Mouse (Mus musculus): ENCODE measurements around the gene Cadm3. TPM values are rescaled to one million over a fixed set of nuclear protein-coding genes. Genes with fewer than 3 reads are reported as not detected.

Cadm3 gene
- polyA plus RNA-seq, 1 experiment from 2014 or later: 1.4 TPM

DNA sequence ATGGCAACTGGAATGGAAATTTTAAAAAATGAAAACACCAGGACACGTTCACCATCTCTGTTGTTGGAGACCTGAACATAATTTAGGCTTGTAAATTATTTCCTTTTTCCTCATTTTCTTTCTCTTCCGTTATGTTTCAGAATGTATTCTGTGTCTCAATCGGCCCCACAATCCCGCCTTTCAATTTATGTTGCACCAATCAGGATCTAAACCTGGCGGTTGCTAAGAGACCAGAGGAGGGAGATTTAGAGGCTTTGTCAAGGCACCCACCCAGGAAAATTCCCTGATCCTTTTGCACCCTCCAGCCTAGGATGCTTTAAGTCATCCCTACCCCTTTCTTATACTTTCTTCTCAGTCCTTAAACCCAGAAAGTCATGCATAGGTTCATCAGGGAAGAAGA lies 37.8 kb downstream of the Cadm3 start:
- Histone ChIP-seq H3K27ac (replicated peaks) (no peak overlapping the region), H3K9me3 (ENCODE audit: control insufficient read depth, low read length) (no peaks in the 10 kb centered on the region), H3K4me2 (replicated peaks; ENCODE audit: low read depth) (no peak overlapping the region), H3K27me3 (ENCODE audit: control insufficient read depth, insufficient read depth, low read length) (no peaks in the 10 kb centered on the region), H3K9ac (ENCODE audit: low read length) (no peak overlapping the region), H3K4me1 (replicated peaks; ENCODE audit: control insufficient read depth, insufficient read depth) (no peaks in the 10 kb centered on the region), H3K4me3 (ENCODE audit: low read depth, low read length) (no peak overlapping the region), H3K36me3 (ENCODE audit: control insufficient read depth, insufficient read depth, low read length) (no peaks in the 10 kb centered on the region)
- no peak for DNase-seq (ENCODE audit: low spot score)
- TF ChIP-seq CTCF (IDR thresholded peaks at IDR 0.05; ENCODE audit: low read depth): no peak
- no peak for ATAC-seq (ENCODE audit: low FRiP score, low TSS enrichment)
- WGBS: 72% methylated on average over 5 of the region's 5 CpGs

- no peaks in the 10 kb centered on the region for H3K27me3 ChIP-seq (ENCODE audit: control insufficient read depth, insufficient read depth, low read length)
- no peak overlapping the region for H3K4me2 ChIP-seq (replicated peaks; ENCODE audit: low read depth)
- WGBS: 35% methylated on average over 4 of the region's 4 CpGs
- TF ChIP-seq CTCF (IDR thresholded peaks at IDR 0.05; ENCODE audit: low read depth) (no peak), EP300 (optimal IDR thresholded peaks at IDR 0.05) (no peak)
- no peak overlapping the region for H3K4me3 ChIP-seq (ENCODE audit: low read depth, low read length)
- H3K36me3 ChIP-seq (ENCODE audit: control insufficient read depth, insufficient read depth, low read length): no peaks in the 10 kb centered on the region
- H3K9ac ChIP-seq (ENCODE audit: low read length): no peak overlapping the region
- H3K4me1 ChIP-seq (replicated peaks; ENCODE audit: control insufficient read depth, insufficient read depth): no peaks in the 10 kb centered on the region
- ATAC-seq (ENCODE audit: low FRiP score, low TSS enrichment) (no peak), DNase-seq (ENCODE audit: low spot score) (no peak)
- no peak overlapping the region for H3K27ac ChIP-seq (replicated peaks)
- no peaks in the 10 kb centered on the region for H3K9me3 ChIP-seq (ENCODE audit: control insufficient read depth, low read length)
These were observed 38.3 kb downstream of the Cadm3 start for GRCm38 (mm10) chr1:173329185-173329584.

DNA sequence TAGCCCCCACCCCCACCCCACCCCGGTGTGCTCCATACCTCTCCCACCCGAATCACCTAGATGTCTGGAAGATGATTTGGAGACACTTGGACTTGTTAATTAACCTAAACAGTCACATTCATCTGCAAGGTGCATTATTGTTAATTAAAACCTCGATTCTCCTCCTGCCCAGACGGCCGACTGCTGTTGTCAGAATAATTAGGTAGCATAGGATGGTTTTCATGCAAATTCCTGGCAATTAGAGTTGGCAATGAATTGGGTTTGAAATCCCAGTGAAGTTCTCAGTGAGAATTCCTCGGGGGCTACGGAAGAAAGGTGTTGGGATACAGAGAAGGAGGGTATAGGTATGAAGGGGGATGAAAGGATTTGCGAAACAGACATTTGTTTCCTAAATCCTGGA lies 39.0 kb downstream of the Cadm3 start:
- Histone ChIP-seq H3K4me1 (replicated peaks; ENCODE audit: control insufficient read depth, insufficient read depth) (no peaks in the 10 kb centered on the region), H3K4me2 (replicated peaks; ENCODE audit: low read depth) (no peak overlapping the region), H3K27me3 (ENCODE audit: control insufficient read depth, insufficient read depth, low read length) (no peaks in the 10 kb centered on the region), H3K36me3 (ENCODE audit: control insufficient read depth, insufficient read depth, low read length) (no peaks in the 10 kb centered on the region), H3K9ac (ENCODE audit: low read length) (no peak overlapping the region), H3K4me3 (ENCODE audit: low read depth, low read length) (no peak overlapping the region), H3K9me3 (ENCODE audit: control insufficient read depth, low read length) (no peaks in the 10 kb centered on the region), H3K27ac (replicated peaks) (no peak overlapping the region)
- DNase-seq (ENCODE audit: low spot score): no peak
- 70% methylated on average over 8 of the region's 8 CpGs for WGBS
- no peak for TF ChIP-seq CTCF (IDR thresholded peaks at IDR 0.05; ENCODE audit: low read depth)
- TF ChIP-seq EP300 (optimal IDR thresholded peaks at IDR 0.05): no peak
- ATAC-seq (ENCODE audit: low FRiP score, low TSS enrichment): no peak

DNA sequence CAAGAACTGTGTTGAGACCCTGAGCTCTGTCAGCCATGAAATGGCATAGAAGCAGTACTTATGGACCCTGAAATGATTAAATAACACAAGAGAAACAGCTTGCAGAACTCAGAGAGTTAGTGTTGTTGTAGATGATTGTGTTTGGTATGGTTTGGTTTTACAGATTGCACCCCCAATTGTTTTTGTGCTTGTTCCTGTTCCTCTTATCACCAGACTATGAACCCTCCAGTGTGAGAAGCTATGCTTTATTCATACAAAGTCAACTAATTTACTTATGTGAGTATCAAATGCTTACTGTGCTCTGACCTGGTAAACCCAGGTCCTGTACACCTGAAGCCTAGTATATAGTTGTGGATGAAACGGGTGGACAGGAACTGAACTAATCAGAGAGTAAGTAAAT lies 40.9 kb downstream of the Cadm3 start:
- Histone ChIP-seq H3K4me3 (ENCODE audit: low read depth, low read length) (no peak overlapping the region), H3K9me3 (ENCODE audit: control insufficient read depth, low read length) (no peaks in the 10 kb centered on the region), H3K4me1 (replicated peaks; ENCODE audit: control insufficient read depth, insufficient read depth) (no peaks in the 10 kb centered on the region), H3K27ac (replicated peaks) (no peak overlapping the region), H3K9ac (ENCODE audit: low read length) (no peak overlapping the region), H3K27me3 (ENCODE audit: control insufficient read depth, insufficient read depth, low read length) (no peaks in the 10 kb centered on the region), H3K36me3 (ENCODE audit: control insufficient read depth, insufficient read depth, low read length) (no peaks in the 10 kb centered on the region), H3K4me2 (replicated peaks; ENCODE audit: low read depth) (no peak overlapping the region)
- ATAC-seq (ENCODE audit: low FRiP score, low TSS enrichment) (no peak), DNase-seq (ENCODE audit: low spot score) (no peak)
- WGBS: 39% methylated on average over 1 of the region's 1 CpGs
- TF ChIP-seq CTCF (IDR thresholded peaks at IDR 0.05; ENCODE audit: low read depth) (no peak), EP300 (optimal IDR thresholded peaks at IDR 0.05) (no peak)

DNA sequence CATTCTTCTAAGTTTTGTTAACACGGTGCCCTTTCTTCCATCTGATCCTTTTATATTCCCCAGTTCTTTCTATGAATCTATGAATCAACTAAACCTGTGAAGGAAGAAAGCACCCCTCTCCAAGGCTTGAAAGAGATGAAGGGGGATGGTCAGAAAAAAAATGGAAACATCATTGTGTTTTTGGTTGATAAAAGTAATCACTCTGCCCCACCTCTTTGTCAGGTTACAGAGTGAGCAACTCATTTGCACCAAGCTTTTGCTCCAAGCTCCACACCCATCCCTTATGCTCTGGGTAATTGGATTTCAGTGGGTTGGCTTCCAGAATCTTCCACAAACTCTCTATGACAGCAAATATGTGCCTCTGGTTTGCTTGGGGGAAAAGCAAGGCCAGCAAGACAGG lies 42.1 kb downstream of the Cadm3 start:
- 89% methylated on average over 1 of the region's 1 CpGs for WGBS
- TF ChIP-seq CTCF (IDR thresholded peaks at IDR 0.05; ENCODE audit: low read depth) (no peak), EP300 (optimal IDR thresholded peaks at IDR 0.05) (no peak)
- ATAC-seq (ENCODE audit: low FRiP score, low TSS enrichment): no peak

GRCm38 (mm10) chr1:173324961-173325360 lies 42.5 kb downstream of the Cadm3 start:
- WGBS: 60% methylated on average over 4 of the region's 4 CpGs
- Histone ChIP-seq H3K27ac (replicated peaks) (no peak overlapping the region), H3K27me3 (ENCODE audit: control insufficient read depth, insufficient read depth, low read length) (no peaks in the 10 kb centered on the region), H3K9ac (ENCODE audit: low read length) (no peak overlapping the region), H3K4me1 (replicated peaks; ENCODE audit: control insufficient read depth, insufficient read depth) (no peaks in the 10 kb centered on the region), H3K4me3 (ENCODE audit: low read depth, low read length) (no peak overlapping the region), H3K9me3 (ENCODE audit: control insufficient read depth, low read length) (no peaks in the 10 kb centered on the region), H3K36me3 (ENCODE audit: control insufficient read depth, insufficient read depth, low read length) (no peaks in the 10 kb centered on the region), H3K4me2 (replicated peaks; ENCODE audit: low read depth) (no peak overlapping the region)
- DNase-seq (ENCODE audit: low spot score): no peak
- TF ChIP-seq CTCF (IDR thresholded peaks at IDR 0.05; ENCODE audit: low read depth) (no peak), EP300 (optimal IDR thresholded peaks at IDR 0.05) (no peak)
- ATAC-seq (ENCODE audit: low FRiP score, low TSS enrichment): no peak

More for the DNA sequence above, 42.1 kb downstream of the Cadm3 start:
- Histone ChIP-seq H3K4me2 (replicated peaks; ENCODE audit: low read depth) (no peak overlapping the region), H3K9me3 (ENCODE audit: control insufficient read depth, low read length) (no peaks in the 10 kb centered on the region), H3K36me3 (ENCODE audit: control insufficient read depth, insufficient read depth, low read length) (no peaks in the 10 kb centered on the region), H3K9ac (ENCODE audit: low read length) (no peak overlapping the region), H3K27me3 (ENCODE audit: control insufficient read depth, insufficient read depth, low read length) (no peaks in the 10 kb centered on the region), H3K4me1 (replicated peaks; ENCODE audit: control insufficient read depth, insufficient read depth) (no peaks in the 10 kb centered on the region), H3K27ac (replicated peaks) (no peak overlapping the region), H3K4me3 (ENCODE audit: low read depth, low read length) (no peak overlapping the region)
- no peak for DNase-seq (ENCODE audit: low spot score)

Data from stomach, postnatal 0 days (tissue).